Mouse (Mus musculus): ENCODE data around the gene Tox3.

The Tox3 gene

DNA sequence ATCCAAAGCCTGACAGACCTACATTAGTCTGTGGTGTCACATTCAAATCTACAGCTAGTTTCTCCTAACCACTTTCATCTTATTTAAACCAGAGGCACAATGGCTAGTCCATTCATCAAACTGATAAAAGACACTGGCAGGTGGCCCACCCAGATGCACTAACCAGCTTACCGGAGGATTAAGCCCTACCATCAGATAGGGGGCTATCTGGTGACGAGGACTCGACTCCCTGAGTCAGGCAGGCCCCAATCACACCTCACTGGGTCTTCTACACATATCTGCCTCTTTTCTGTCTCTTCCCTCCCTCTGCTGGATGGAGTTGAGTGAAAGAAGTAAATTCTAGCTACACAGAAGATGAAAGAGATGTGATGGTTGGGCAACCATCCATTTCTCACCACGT, 24.3 kb downstream of the Tox3 start:
- no peak for DNase-seq

DNA sequence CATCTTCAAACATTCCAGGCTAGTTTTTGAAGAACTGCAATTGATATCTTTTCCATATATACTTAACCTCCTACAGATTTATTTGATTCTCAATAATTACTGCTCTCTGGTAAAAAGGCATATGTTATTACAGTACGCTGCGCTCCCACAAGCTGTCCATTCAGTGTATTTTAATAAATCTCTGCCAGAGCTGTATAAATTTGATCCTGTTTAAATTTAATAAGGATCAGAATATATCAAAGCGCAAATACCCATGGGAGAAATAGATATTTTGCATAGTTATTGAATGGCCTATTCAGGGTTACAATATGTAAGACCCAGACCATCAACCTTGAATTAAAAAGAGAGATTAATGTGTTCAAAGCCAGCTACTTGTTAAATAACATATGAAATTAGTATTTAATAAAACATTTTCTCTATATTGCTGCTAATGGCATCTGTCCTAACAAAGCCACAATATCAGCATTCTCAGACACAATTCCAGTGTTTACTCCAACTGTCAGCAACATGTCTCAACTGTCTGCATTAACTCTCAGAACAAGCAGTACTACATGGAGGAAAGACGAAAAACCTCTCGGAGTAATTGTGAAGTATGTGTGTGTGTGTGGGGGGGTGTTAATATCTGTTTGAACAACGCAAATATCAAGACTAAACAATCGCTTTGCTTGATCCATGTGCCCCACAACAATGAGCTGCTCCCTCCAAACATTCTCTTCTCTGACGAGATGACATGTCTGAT, 25.3 kb downstream of the Tox3 start:
- no peak for DNase-seq

DNA sequence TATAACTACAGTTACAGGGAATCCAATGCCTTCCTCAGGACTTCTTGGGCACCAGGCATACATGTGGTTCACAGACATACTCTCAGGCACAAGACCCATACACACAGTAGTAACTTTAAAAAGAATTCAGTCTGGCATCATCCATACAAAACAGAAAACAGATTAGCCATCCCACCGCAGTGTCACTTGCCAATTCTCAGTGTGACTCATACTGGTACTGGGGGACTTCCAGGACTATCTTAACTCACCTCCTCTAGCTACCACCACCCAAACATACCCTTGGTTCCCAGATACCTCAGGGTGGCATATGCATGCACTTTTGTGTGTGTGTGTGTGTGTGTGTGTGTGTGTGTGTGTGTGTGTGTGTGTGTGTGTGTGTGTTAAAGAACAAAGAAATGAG, 26.9 kb downstream of the Tox3 start:
- DNase-seq: no peak

DNA sequence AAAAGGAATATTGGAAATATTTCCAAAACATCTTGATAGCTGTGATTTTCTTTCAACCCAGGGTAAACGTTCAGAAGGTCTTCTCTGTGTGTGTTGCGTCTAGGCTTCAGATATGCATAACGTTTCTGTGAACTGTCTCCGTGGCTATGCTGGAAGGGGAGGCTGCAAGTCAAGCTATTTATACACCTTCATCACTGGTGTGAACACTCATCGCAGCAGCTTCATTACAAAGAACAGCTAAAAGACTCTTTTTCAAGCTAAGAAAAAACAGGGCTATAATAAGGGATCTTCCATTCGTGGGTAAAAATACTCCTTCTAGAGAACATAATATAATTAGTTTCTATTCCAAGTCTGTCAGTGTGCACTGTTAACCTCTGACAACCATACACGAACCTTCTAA, 33.8 kb downstream of the Tox3 start:
- no peak for DNase-seq

DNA sequence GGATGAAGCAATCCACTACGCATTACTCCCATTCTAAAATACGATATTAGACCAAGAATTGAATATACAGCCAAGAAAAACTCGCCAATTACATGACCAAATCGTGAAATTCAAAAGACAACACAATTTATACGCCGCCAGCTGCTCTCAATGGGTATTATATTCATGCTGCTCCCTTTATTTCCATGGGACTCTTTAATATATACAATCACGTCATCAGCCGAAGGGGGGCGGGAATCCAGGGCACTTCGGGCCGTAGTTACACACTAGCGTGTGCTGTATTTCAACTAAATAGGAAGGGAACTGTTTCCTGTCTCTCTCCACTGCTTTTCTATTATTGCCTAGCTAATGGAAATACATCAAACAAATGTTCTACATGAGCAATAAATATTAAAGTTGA, 45.2 kb downstream of the Tox3 start:
- no peak for DNase-seq

DNA sequence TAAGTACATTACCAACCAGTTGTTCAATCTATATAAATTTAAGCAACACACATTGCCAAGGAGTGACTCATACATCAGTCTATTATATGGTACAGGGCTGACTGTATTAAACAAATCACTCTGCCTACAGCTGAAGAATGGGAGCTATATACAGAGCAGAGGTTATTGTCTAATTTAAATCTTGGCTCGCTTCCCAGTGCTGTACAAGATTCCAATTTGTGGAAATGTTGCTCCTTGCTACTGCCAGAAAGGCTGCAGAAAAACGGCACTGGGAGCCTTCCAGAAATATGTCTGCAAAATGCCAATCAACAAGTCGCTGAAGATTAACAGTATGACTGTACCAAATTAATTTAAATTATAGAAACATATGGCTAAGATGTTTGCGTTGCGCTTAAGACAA, 45.9 kb downstream of the Tox3 start:
- DNase-seq: no peak

DNA sequence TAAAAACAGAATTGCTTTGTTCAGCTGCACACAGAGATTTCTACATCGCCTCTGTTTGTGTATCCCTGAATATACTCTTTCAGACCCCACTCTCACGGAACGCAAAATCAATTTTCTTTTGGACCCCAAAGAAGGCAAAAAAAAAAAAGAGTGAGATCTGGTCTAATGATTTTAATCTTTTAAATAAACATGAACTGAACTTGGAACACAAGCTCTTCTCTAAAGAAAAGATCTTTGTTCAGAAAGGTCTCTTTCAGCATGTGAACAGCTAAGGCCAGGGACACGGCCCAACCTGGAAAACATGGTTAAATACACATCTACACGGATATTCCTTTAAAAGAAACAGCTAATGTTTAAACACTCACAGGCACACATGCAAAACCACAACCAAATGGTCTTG, 46.6 kb downstream of the Tox3 start:
- no peak for DNase-seq

DNA sequence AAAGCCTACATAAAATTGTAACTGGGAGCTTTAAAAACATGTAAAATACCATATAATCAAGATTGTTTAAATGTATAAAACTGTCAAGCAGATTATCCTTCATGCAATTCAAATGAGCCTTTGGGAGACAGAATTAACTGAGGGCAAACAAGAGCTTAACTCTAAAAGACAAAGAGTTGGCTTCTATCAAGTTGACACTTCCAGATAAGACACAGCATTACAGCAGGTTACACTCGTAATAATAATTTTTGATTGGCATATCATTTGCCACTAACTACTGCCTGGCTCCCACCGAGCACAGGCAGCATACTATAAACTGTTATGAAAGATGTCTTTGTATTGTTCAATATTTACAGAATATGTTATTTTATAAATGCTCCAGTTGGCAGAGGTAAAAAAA, 47.2 kb downstream of the Tox3 start:
- DNase-seq: no peak

DNA sequence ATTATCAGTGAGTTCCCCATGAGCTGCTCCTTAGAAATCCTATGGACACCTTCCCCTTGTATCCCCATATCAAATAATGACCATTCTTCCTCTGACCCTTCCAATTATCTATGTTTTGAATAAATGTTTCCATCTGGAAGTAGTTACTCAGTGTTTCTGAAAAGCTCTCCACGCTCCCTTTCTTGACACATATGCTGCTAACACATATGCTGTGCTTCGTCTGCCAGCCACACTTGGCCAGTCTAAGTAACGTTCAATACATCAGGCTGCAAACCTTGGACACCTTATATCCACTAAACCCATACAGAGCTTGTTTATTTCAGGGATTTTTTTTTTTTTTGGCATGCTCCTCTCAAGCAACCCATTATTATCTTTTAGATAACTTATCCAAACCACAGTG, 54.1 kb downstream of the Tox3 start:
- DNase-seq: no peak

DNA sequence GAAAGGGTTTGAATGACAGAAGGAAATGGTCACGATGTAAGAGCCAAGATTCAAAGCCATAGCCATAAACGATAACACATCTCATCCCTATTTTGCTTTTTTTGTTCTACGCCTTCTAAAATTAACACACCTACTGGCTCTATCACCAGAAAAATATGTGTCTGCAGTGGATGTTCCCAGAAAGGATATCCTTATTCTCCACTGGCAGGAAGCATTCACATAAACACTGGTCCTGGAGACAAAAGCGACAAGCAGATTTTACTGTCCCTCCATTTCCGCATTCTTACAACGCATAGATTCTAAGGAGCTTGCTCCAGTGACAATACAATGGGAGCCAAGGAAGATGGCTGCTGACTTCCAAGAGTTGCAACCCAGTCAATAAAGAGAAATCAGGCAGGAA, 57.3 kb downstream of the Tox3 start:
- DNase-seq: no peak

DNA sequence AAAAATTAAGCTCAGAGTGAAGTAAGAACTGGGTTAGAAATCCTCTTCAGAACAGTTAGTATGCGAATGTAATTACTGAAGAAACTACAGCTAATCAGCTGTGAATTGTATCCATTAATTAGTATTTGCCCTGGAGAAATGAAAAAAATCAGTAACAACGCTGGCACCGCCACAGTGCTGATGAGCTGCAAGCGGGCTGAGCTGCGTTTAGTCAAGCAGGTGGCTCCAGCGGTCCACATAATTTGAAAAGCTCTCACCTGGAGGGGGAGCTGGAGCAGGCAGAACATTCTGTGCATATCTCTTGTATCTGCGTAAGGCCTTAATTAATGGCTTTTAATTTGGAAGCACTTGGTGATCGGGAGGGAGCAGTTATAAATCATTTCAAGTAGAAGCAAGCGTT, 71.4 kb downstream of the Tox3 start:
- no peak for DNase-seq

DNA sequence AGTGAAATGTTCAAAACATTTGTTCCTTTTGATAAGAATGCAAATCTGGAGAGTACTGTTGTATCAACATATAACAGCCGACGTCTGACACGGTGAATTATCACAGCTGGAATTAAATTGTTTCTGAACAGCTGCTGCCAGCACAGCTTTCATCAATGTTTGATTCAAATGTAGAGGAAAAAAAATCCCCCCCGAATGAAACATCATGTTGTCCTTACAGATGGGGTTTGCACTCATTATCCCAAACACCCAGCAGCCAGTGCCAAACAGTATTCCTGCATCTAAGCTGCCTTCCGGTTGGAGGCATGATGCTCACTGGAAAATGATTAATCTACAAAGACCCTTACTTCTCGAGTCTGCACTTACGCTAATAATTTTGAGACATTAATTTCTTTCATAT, 75.0 kb downstream of the Tox3 start:
- no peak for DNase-seq

DNA sequence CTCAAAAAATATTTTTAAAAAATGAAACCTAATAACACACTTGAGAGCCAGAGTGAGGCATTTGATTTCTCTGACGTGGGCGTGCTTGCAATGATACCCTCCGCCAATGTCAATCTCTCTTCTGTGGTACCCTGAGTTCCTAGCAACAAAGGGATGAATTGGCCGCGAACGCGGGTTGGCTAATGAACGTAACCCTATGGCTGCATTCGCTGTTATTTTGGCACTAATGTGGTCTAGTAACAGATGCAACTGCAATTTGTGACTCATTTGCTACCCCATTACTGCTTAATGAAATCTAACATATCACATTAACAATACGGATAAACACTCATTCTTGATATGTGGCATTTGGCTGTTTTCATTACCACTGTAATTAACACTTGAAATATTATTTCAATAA, 76.2 kb downstream of the Tox3 start:
- DNase-seq: no peak

DNA sequence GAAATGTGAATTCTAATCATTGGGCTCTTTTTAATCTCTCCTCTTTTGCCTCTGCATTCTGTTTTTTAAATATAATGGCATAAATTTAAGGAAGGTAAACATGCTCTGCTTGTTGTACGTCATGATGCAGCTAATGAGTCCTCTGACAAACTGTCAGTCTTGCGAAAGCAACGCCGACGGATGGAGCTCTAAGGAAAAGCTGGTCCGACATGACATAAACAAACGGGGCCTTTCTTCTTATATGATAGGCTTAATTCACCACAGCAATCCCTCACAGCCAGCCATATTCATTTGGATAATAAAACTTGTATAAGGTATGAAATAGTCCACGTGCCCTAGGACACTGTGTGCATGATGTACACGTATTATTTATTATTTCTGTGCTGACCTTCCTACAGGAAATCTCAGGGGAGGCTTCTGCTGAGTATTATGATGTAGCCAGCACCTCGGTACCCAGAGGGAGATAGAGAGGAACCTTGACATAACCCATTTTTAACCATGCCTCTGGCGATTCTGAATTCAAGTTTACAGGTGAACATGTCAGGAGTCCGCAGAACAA, 80.4 kb downstream of the Tox3 start:
- no peak for DNase-seq

DNA sequence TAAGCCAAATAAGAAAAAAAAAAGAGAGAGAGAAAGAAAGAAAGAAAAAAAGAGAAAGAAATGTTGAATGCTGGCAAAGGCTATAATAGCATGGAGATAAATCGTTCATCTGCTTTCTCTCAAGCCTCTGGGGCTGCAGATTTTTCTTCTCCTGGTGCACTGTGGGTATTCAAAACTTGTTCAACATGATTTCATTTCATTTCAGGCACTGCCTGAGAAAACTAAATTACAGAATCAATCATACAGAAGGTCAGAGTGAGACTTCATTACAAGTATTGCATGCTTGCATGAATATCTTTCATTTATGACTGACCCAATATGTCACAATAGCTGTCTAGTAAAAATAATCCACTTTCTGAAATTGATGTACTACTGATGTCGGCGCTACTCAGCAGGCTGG, 81.2 kb downstream of the Tox3 start:
- DNase-seq: no peak

DNA sequence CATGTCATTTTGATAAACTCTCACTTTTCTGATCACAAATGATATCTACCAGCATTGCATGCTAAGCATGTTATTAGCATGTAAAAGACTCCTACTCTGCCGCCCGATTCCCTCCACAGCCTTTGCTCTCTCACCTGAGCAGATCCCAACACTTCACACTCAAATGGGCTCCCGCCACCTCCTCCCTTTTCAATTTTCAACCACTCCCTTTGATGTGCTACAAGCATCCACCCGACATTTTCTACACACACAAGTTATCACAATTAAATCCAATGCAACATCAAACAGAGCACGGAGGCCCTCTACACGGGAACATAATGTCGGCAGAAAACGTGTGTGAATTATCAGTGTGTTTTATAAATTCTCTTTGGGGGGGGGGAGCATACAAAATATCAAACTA, 81.9 kb downstream of the Tox3 start:
- DNase-seq: no peak

DNA sequence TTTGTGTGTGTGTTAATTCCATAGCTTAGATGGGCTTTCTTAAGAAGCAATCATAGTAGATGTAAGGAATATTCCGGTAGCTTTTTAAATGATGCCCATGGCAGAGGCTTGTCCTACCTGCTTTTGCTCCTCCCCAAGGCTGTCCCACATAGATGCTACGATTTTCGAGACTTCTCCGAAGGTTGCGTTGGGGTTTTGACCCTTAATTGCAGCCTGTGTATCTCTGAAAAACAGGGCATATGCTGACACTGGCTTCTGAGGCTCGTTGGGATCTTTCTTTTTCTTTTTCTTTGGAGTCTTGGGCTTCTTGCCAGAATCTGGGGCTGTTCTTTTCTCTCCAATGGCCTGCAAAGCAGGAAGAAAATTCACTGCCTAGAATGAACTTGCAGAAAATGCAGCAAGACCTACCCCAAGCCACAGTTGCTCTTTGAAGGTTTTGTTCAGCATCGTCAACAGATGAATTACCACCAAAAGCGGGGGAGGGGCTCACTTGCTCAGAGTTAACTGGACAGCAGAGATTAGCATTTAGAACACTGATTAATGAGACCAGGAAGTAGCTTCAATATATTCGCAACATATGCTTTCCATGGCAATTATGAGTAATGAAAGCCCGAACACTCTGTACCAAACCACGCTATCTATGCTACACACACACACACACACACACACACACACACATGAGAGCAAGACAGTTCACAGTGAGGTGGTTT, 93.8 kb downstream of the Tox3 start:
- DNase-seq: no peak

DNA sequence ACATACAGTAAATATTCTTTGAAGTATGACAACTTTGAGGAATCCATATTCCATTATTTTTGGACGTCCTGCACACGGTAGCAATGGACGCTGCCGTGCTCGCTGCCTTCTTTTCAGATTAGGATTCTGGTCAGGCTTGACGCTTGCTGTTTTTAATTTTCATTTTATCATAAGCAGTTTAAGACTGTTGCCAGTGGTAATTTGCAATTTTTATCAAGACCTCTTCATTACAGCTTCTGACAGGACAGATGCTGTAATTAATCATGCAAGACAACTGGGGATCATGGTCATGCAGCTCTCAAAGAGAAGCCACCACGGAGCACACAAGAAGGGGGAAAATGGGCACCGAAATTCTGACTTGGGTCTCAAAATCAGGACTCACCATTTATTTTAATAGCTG, 101.8 kb downstream of the Tox3 start:
- no peak for DNase-seq

DNA sequence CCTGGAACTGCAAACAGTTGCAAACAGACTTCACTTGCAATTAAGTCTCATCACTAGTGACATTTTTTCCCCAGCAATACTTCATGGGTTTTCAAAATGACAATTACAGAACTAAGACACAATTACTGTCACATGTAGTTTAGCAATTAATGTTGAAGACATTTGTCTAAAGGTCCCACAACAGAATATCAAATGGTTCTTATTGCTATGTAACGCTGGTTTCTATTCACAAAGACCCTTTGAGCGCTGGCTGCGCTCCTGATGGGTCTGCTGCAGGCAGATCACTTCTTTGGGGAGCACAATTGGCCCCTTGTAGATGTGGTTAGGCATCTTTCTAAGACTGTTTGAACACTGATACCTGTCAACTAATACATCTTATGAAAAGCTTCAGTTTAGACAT, 102.3 kb downstream of the Tox3 start:
- no peak for DNase-seq

DNA sequence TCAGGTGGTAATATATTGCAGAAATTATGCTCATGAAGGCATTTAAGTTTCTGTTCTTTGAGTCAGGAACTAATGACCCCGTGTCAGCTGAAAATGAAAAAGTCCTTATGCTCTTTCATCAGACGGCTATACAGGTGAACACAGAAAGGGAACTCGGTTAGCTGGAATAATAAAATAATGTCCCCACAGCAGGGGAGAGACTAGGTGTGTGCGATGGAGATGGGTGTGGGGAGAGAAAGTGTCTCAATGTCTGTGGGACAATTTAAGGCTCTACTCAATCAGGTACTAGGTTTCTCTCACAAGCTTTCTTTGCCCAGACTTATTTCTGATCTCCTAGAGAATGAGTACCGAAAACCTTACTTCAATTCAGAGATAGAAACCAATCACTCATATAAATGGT, 103.0 kb downstream of the Tox3 start:
- no peak for DNase-seq

DNA sequence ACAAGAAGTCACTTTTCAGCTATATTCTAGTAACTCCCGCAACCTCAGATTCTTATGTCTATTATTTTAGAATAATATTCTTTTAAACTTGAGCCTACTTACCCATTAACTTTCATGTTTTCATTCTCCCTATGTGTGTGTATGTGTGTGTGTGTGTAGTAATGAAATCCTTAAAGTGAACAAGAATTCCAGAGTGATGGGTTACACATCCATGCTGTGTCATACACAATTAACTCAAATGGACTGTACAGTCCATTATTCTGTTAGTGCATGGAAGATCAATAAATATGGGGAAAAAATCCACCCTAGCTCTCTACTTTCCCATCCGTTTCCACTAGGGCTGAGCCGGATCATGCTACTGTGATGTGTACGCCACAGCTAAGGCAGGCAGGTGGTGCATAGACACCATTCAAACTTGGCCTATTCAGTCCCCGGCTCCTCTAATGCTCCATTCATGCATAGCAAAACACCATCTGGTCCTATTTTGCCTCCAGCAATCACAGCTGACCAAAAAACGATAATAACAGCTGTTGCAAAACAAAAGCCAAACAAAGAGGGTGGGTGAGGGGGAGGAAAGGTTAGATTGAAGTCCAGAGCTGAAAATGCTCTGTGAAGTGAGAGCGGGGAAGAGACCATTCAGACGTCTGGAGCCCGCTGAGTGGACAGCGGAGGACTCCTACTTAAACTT, 103.5 kb downstream of the Tox3 start:
- DNase-seq: no peak

DNA sequence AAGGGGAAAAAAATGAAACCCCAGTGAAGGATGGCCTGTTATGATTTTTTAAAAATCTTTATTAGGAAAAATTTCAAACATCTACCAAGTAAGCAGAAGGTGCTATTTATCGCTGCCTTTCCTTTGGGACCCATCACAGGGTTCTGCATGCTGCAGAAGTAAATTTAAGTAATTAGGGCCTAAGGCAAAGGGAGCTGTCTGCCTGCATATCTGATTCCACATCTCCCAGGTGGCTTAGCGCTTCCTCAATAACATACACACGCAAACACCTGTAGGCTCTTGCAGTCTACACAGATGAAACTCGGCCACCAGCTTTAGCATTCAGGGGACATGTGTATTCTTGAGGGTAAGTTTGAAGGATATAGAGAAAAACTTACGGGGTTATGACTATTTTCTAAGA, 104.2 kb downstream of the Tox3 start:
- no peak for DNase-seq

DNA sequence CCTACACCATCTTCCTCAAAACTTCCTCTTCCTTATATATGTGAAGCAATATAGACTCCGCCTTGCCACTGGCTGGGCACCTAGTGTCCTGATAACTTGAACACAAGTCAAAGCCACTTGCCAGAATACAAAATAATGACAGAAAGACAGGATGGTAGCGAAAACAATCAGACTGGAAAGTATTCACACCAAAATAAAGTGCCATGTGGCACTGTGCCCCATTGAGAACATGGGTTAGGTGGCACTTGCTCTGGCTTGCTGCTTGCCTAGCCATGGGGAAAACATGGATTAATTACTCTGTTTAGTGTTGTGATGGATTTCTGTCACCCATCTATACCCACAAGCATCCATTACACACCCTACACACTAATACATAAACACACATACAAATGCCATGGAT, 105.8 kb downstream of the Tox3 start:
- DNase-seq: no peak

DNA sequence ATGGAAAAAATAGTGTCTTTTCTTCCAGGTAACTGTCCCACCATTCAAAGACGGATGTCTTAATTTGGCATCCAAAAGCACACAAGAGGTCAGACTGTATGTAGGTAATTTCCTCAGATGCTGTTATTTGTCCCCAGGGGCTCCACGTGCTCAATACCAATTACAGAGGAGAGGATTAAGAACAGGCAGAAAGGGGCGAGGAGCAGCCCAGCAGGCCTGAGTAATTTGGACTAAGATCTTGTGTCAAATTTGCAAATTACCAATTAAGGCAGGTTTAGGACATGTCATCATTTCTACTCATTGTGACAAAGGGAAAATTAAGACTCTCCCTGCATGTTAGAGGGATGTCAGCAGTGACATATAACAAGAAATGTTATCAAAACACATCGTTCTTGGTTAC, 106.7 kb downstream of the Tox3 start:
- DNase-seq: no peak
